Comparison of ENCODE assay signal across 18 mouse cellular contexts in genomic region chr11:103343881-103344280, GRCm38 (mm10). TPM values are rescaled to one million over a fixed set of nuclear protein-coding genes. Genes with fewer than 3 reads are reported as not detected.
DNase-seq lines count a peak whose midpoint lies in the region; ATAC-seq and TF ChIP-seq lines count a peak whose summit lies in the region.
"Had no signal": no experiment of that assay in that cellular context is flagged by ENCODE, and none has a peak within 500 bp of the region (broad histone marks: within the 10 kb centered on the region; RNA-seq: fewer than 3 reads in every experiment).

No protein-coding gene starts in this region.

- peaks cover 14% of the 10 kb centered on the region; the same call in 1 of the 2 replicates for H3K27me3 ChIP-seq in heart, embryonic 12.5 days (replicated peaks)
- H3K27me3 ChIP-seq in spleen, adult 2 months (ENCODE audit: control insufficient read depth, insufficient read depth, low read length): no peaks in the 10 kb centered on the region
- H3K27me3 ChIP-seq in intestine, embryonic 15.5 days (replicated peaks): no peaks in the 10 kb centered on the region
- H3K27me3 ChIP-seq: embryonic facial prominence, embryonic 15.5 days; lung, embryonic 15.5 days; neural tube, embryonic 15.5 days had no signal

- no peak for TF ChIP-seq POLR2A in spleen, adult 2 months (IDR thresholded peaks at IDR 0.05; ENCODE audit: low read depth, low read length)

- peaks cover 42% of the 10 kb centered on the region; the same call in 1 of the 2 replicates for H3K79me2 ChIP-seq in macrophage (ENCODE audit: inconsistent target)

- WGBS in heart, embryonic 12.5 days: 77% methylated on average over 1 of the region's 1 CpGs
- WGBS in spleen, adult 2 months: 3% methylated on average over 1 of the region's 1 CpGs
- WGBS in intestine, embryonic 15.5 days: 75% methylated on average over 1 of the region's 1 CpGs
- WGBS in macrophage (ENCODE audit: missing documents): 20% methylated on average over 1 of the region's 1 CpGs

- no peaks in the 10 kb centered on the region for H3K9me3 ChIP-seq in heart, embryonic 12.5 days (replicated peaks)
- no peaks in the 10 kb centered on the region for H3K9me3 ChIP-seq in intestine, embryonic 15.5 days
- H3K9me3 ChIP-seq: embryonic facial prominence, embryonic 15.5 days; forebrain, embryonic 12.5 days; hindbrain, embryonic 13.5 days; lung, embryonic 15.5 days; neural tube, embryonic 15.5 days had no signal

- no peak overlapping the region for H3K27ac ChIP-seq in heart, embryonic 12.5 days (ENCODE audit: poor library complexity, severe bottlenecking)
- peak overlapping the region; percentile 89 for H3K27ac ChIP-seq in spleen, adult 2 months (ENCODE audit: insufficient read depth, low read length)
- H3K27ac ChIP-seq in intestine, embryonic 15.5 days: 0 out of 2 replicates have a peak overlapping the region, but pooled peaks have one; percentile 11
- peak overlapping the region; percentile 43; the same call in 1 of the 2 replicates for H3K27ac ChIP-seq in macrophage
- H3K27ac ChIP-seq: embryonic facial prominence, embryonic 15.5 days; forebrain, embryonic 12.5 days; hindbrain, embryonic 13.5 days; lung, embryonic 15.5 days; neural tube, embryonic 15.5 days had no signal

- no peak overlapping the region for H3K4me2 ChIP-seq in heart, embryonic 12.5 days
- H3K4me2 ChIP-seq in intestine, embryonic 15.5 days (replicated peaks): no peak overlapping the region
- H3K4me2 ChIP-seq: embryonic facial prominence, embryonic 15.5 days; forebrain, embryonic 12.5 days; hindbrain, embryonic 13.5 days; lung, embryonic 15.5 days; neural tube, embryonic 15.5 days had no signal

- peak overlapping the region; percentile 40; the same call in 1 of the 2 replicates for H3K9ac ChIP-seq in heart, embryonic 12.5 days
- no peak overlapping the region for H3K9ac ChIP-seq in intestine, embryonic 15.5 days
- H3K9ac ChIP-seq: embryonic facial prominence, embryonic 15.5 days; forebrain, embryonic 12.5 days; hindbrain, embryonic 13.5 days; lung, embryonic 15.5 days; neural tube, embryonic 15.5 days had no signal

- no peak for TF ChIP-seq CTCF in spleen, adult 2 months (IDR thresholded peaks at IDR 0.05; ENCODE audit: extremely low read depth, insufficient read depth, insufficient read length, insufficient replicate concordance)

- H3K36me3 ChIP-seq in heart, embryonic 12.5 days: no peaks in the 10 kb centered on the region
- peaks cover 20% of the 10 kb centered on the region for H3K36me3 ChIP-seq in spleen, adult 2 months (ENCODE audit: control insufficient read depth, insufficient read depth, low read length)
- H3K36me3 ChIP-seq in intestine, embryonic 15.5 days: no peaks in the 10 kb centered on the region
- H3K36me3 ChIP-seq in macrophage (ENCODE audit: inconsistent target): peaks cover 10% of the 10 kb centered on the region; the same call in 1 of the 2 replicates
- H3K36me3 ChIP-seq: embryonic facial prominence, embryonic 15.5 days; forebrain, embryonic 12.5 days; hindbrain, embryonic 13.5 days; lung, embryonic 15.5 days; neural tube, embryonic 15.5 days had no signal

- no peak for ATAC-seq in heart, embryonic 12.5 days (ENCODE audit: insufficient number of reproducible peaks, low FRiP score)
- no peak for ATAC-seq in intestine, embryonic 15.5 days

- DNase-seq in heart, adult 9 months (ENCODE audit: low spot score in 2 of 2): no peak
- no peak for DNase-seq in spleen, adult 2 months (ENCODE audit: low read depth in 1 of 2, low spot score in 2 of 2)
- DNase-seq in spleen, postnatal 14 days (ENCODE audit: low spot score in 2 of 2): no peak
- DNase-seq in gastrocnemius, adult 8-10 months (ENCODE audit: low spot score in 2 of 2): no peak
- DNase-seq in right cerebral cortex, postnatal 14 days: no peak
- DNase-seq: cerebellum, adult 18-20 months; kidney, adult 18-20 months; kidney, postnatal 36 days; layer of hippocampus, postnatal 36 days; left cerebral cortex, postnatal 4 days had no signal

- no peak overlapping the region for H3K4me3 ChIP-seq in heart, embryonic 12.5 days
- peak overlapping the region; percentile 59 for H3K4me3 ChIP-seq in spleen, adult 2 months (ENCODE audit: extremely low read depth, insufficient read depth, insufficient read length)
- H3K4me3 ChIP-seq in intestine, embryonic 15.5 days (replicated peaks): no peak overlapping the region
- H3K4me3 ChIP-seq in macrophage (ENCODE audit: inconsistent target): peak overlapping the region; percentile 23
- H3K4me3 ChIP-seq: embryonic facial prominence, embryonic 15.5 days; forebrain, embryonic 12.5 days; hindbrain, embryonic 13.5 days; lung, embryonic 15.5 days; neural tube, embryonic 15.5 days had no signal

- peaks cover 38% of the 10 kb centered on the region for H3K4me1 ChIP-seq in heart, embryonic 12.5 days (replicated peaks)
- peaks cover 33% of the 10 kb centered on the region; the same call in 1 of the 2 replicates for H3K4me1 ChIP-seq in spleen, adult 2 months (ENCODE audit: control insufficient read depth, insufficient read depth, insufficient read length)
- H3K4me1 ChIP-seq in intestine, embryonic 15.5 days (replicated peaks): peaks cover 38% of the 10 kb centered on the region

RNA-seq across cellular contexts. Expression of gene Arhgap27, which starts 19.6 kb away (rescaled TPM):
- 6.7 and 8.9 TPM in 2 replicates for polyA plus RNA-seq in heart, embryonic 12.5 days (2016; fragmentation: Nextera tagmentation; extraction: Ambion mirVana)
- 90.0 and 101 TPM in 2 replicates for polyA plus RNA-seq in spleen, adult 2 months (2012; rRNA removed)
- polyA plus RNA-seq in intestine, embryonic 15.5 days (2015; fragmentation: Nextera tagmentation; extraction: Ambion mirVana): 33.0 and 36.2 TPM in 2 replicates
- total RNA-seq in macrophage (2018; cell fraction: chromatin; rRNA removed): 100 to 1,000 TPM in 1 of 26 experiments, 10 to 100 TPM in 22, 1 to 10 TPM in 3; 6.1 to 113 (median 35.5) TPM
- 10 to 100 TPM in 13 of 26 experiments, 1 to 10 TPM in 13; 2.3 to 28.4 (median 11.2) TPM for total RNA-seq in macrophage (2018; cell fraction: cytosol; rRNA removed)
- 10 to 100 TPM in 22 of 26 experiments, 1 to 10 TPM in 4; 5.9 to 75.3 (median 23.3) TPM for total RNA-seq in macrophage (2018; cell fraction: nucleus; rRNA removed)
- 3.7 to 16.2 TPM (median 6.5 TPM) in 3 replicates for polyA plus RNA-seq in macrophage (2018)
- 1 to 10 TPM; 2.5 to 4.7 (median 4.4) TPM for total RNA-seq in gastrocnemius, adult 8-10 months (2022)

Comparison
In these comparisons a context has a peak if more than half of its experiments do, and no peak if none do; other contexts are left out.
1. H3K4me3 ChIP-seq: peak in spleen, adult 2 months (single experiment) and macrophage (single experiment); none in heart, embryonic 12.5 days (single experiment) and intestine, embryonic 15.5 days (single experiment).